Mouse (Mus musculus) cerebellum, adult 9-11 months (tissue): ENCODE data around the gene Etv2.
A peak's percentile ranks its signal among the peaks of the same experiment; 100 is the strongest.

Source experiments
- DNase-seq: peaks from one replicate; pipeline ENCODE4 v3.0.0; 2022

Gene Etv2

DNA sequence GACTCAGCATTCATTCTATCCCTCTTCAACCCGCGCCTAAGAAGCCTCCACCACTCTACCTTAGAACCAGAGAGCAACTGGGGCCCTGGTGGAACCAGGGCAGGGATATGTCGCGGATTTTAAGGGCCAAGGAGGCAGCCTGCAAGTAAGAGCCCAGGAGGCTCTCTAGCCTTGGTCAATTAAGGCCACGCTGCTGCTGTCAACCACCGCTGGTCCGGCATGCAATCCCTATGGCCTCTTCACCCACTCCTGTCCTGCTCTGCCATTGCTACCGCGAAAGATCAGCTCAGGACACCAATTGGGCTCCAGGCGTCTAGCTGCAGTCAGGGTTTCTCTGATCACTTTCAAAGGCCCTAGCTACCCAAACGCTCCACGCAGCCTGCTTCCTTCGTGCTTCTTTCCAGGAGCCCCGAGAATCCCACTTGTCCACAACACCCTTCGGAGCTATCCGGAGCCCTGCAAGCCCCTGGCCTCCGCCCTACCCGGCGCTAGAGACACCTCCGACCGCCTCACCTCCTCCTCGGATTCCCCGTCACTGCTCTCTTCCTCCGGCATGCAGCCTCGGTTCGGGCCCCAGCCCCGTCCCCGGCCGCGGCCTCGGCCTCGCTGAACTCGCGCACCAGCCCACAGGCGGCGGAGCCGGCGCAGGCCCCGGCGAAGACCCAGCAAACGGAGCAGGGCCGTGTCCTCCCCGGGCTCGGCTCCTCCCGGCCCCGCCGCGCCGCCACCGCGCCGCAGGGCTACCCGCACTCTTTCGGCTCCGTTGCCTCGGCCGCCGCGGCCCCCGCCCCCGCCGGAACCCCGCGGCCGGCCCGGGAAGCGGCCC lies 47.6 kb downstream of the Etv2 start:
- DNase-seq = no peak

DNA sequence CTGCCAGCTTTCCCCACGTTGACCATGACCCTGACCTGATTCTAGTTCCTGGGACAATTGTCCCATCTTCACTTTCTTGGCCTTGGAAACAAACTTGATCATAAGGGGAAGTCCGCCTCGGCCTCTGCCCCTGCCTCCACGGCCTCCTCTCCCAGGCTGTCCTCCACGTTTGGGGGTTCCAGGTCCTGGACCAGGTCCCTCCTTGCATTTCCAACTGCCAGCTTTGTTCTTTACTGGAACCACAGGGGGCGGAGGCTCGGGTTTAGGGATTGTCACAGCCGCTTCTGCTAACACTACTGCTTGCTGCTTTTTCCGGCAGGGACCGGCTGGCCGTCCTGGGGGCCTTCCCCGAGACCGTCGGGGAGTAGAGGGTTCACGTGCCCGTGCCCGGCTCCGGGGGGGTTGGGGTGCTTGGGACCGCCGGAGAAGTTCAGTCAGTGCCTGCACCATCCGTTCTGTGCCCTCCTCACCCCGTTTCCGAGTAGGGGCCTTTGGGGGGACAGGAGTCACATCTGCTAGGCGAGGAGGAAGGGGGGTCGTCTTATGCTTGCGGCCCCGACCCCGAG lies 49.1 kb downstream of the Etv2 start:
- DNase-seq = peak; percentile 64

DNA sequence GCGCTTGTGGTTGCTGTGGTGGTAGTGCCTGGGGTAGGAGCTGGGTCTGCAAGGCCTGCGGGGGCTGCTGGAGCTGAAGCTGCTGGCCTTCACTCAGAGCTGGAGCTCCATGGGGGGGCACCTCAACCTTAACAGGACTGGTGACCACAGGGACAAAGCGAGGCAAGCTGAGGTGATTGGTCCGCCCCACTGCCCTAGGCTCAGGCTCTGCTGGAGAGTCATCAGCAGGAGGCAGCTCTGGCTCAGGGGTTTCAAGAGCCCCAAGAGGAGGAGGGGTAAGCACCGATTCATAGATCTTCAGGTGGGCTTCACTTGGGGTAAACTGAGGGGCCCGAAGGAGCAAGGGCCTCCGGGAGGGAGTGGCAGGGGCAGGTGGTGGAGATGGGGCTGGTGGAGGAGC lies 50.5 kb downstream of the Etv2 start:
- DNase-seq = no peak

DNA sequence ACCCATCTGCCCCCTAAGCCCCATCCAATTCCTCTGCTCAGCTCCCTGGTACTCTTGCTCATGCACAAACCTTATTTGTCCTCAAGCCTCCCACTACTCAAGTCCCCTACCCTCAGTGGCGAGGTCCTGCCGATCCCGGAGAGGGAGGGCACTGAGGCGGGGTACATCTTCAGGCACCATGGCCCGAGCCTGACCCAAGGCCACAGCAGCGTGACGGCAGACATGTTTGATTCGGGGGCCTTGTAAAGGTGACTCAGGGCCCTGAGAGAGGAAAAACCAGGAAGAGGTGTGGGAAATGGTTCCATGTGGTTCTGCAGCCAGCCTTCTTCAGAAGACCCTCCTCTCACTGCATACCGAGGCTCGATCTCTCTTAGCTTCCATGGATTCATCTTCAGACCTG lies 51.3 kb downstream of the Etv2 start:
- no peak for DNase-seq
